Comparison of ENCODE assay signal across 31 mouse cellular contexts in genomic region chr2:28603542-28603941, GRCm38 (mm10). TPM values are rescaled to one million over a fixed set of nuclear protein-coding genes. Genes with fewer than 3 reads are reported as not detected.
DNase-seq lines count a peak whose midpoint lies in the region; ATAC-seq and TF ChIP-seq lines count a peak whose summit lies in the region.
"Had no signal": no experiment of that assay in that cellular context is flagged by ENCODE, and none has a peak within 500 bp of the region (broad histone marks: within the 10 kb centered on the region; RNA-seq: fewer than 3 reads in every experiment).

No protein-coding gene starts in this region.

- no peaks in the 10 kb centered on the region for H3K9me3 ChIP-seq in MEL (replicated peaks; ENCODE audit: insufficient read depth, low read length)
- H3K9me3 ChIP-seq in liver, embryonic 12.5 days (replicated peaks), result no peaks in the 10 kb centered on the region
- no peaks in the 10 kb centered on the region for H3K9me3 ChIP-seq in liver, embryonic 15.5 days (replicated peaks)
- H3K9me3 ChIP-seq: forebrain, embryonic 10.5 days; forebrain, embryonic 13.5 days; G1E; heart, embryonic 10.5 days; heart, embryonic 13.5 days; hindbrain, embryonic 10.5 days had no signal

- H3K27ac ChIP-seq in MEL (ENCODE audit: control insufficient read depth, low read depth, low read length), result peak overlapping the region; percentile 94
- peak overlapping the region; percentile 96 for H3K27ac ChIP-seq in liver, embryonic 12.5 days
- peak overlapping the region; percentile 94 for H3K27ac ChIP-seq in liver, embryonic 15.5 days (replicated peaks)
- H3K27ac ChIP-seq: forebrain, embryonic 13.5 days; heart, adult 2 months; heart, embryonic 13.5 days; hindbrain, embryonic 14.5 days; hindbrain, postnatal 0 days had no signal

- peaks cover 39 to 79% of the 10 kb centered on the region in 2 experiments for H3K4me1 ChIP-seq in MEL (ENCODE audit: control insufficient read depth in 1 of 2, insufficient read depth in 2 of 2, low read length in 2 of 2)
- peaks cover 93% of the 10 kb centered on the region for H3K4me1 ChIP-seq in liver, embryonic 12.5 days
- peaks cover 93% of the 10 kb centered on the region for H3K4me1 ChIP-seq in liver, embryonic 15.5 days (replicated peaks)
- H3K4me1 ChIP-seq: forebrain, embryonic 13.5 days had no signal

- WGBS in liver, embryonic 12.5 days (ENCODE audit: insufficient replicate concordance), result 49% methylated on average over 5 of the region's 5 CpGs
- WGBS in liver, embryonic 15.5 days (ENCODE audit: insufficient replicate concordance), result 35% methylated on average over 5 of the region's 5 CpGs

- H3K36me3 ChIP-seq in MEL (ENCODE audit: control insufficient read depth in 1 of 2, insufficient read depth in 2 of 2, low read length in 2 of 2), result peaks cover 0 to 76% of the 10 kb centered on the region in 2 experiments; a peak in 3 of 4 replicates
- H3K36me3 ChIP-seq in liver, embryonic 12.5 days, result peaks cover 11% of the 10 kb centered on the region
- peaks cover 7% of the 10 kb centered on the region for H3K36me3 ChIP-seq in liver, embryonic 15.5 days (replicated peaks)
- H3K36me3 ChIP-seq: forebrain, embryonic 10.5 days; heart, embryonic 10.5 days; heart, embryonic 13.5 days; hindbrain, embryonic 10.5 days had no signal

- peak overlapping the region; percentile 33 for H3K9ac ChIP-seq in MEL (ENCODE audit: control insufficient read depth, low read depth, low read length, poor library complexity, severe bottlenecking)
- H3K9ac ChIP-seq in liver, embryonic 12.5 days, result peak overlapping the region; percentile 83
- H3K9ac ChIP-seq in liver, embryonic 15.5 days, result 0 out of 2 replicates have a peak overlapping the region, but pooled peaks have one; percentile 35
- H3K9ac ChIP-seq: forebrain, embryonic 13.5 days; heart, embryonic 13.5 days; hindbrain, embryonic 14.5 days had no signal

- no peak for TF ChIP-seq RAD21 in MEL (IDR thresholded peaks at IDR 0.05; ENCODE audit: low read depth, low read length)

- intact Hi-C loops in heart, postnatal 25 days (cut with DNase I), result no loop called here

- H3K4me2 ChIP-seq in liver, embryonic 12.5 days, result no peak overlapping the region
- no peak overlapping the region for H3K4me2 ChIP-seq in liver, embryonic 15.5 days
- H3K4me2 ChIP-seq: forebrain, embryonic 13.5 days; heart, embryonic 13.5 days; hindbrain, embryonic 14.5 days had no signal

- DNase-seq in MEL (ENCODE audit: low read depth, low spot score), result peak; percentile 70
- no peak for DNase-seq in heart, postnatal 25 days (ENCODE audit: low spot score)
- DNase-seq in urinary bladder, adult 2 months (ENCODE audit: low spot score), result no peak
- no peak for DNase-seq in spleen, adult 12 weeks (ENCODE audit: low spot score)
- DNase-seq: adrenal gland, adult 8-10 months; adrenal gland, postnatal 25 days; B cell, adult 2 months; cerebellum, adult 18-20 months; cerebellum, adult 9-10 months; cerebellum, postnatal 14 days; gastrocnemius, postnatal 10 days; gastrocnemius, postnatal 36 days; heart, adult 2 months; heart, postnatal 36 days had no signal

- ATAC-seq in liver, embryonic 12.5 days, result no peak
- no peak for ATAC-seq in liver, embryonic 15.5 days (ENCODE audit: insufficient read depth)
- ATAC-seq: forebrain, embryonic 13.5 days; forebrain, embryonic 16.5 days; hindbrain, postnatal 0 days; inflammation-experienced regulatory T-cells, adult 6 months had no signal

- H3K27me3 ChIP-seq in MEL (ENCODE audit: control insufficient read depth in 1 of 2, insufficient read depth in 2 of 2, low read length in 2 of 2), result no peaks in the 10 kb centered on the region
- no peaks in the 10 kb centered on the region for H3K27me3 ChIP-seq in liver, embryonic 12.5 days (replicated peaks)
- H3K27me3 ChIP-seq in liver, embryonic 15.5 days, result no peaks in the 10 kb centered on the region
- H3K27me3 ChIP-seq: forebrain, embryonic 13.5 days; heart, embryonic 13.5 days had no signal

- H3K79me2 ChIP-seq in MEL (ENCODE audit: control insufficient read depth, insufficient read depth, low read length, poor library complexity), result peaks cover 2% of the 10 kb centered on the region; the same call in 1 of the 2 replicates

- peak; percentile 55 to 86 for TF ChIP-seq EP300 in MEL (IDR thresholded peaks at IDR 0.05; ENCODE audit: low read depth in 1 of 2, low read length in 2 of 2)

- TF ChIP-seq POLR2A in MEL (IDR thresholded peaks at IDR 0.05; ENCODE audit: control insufficient read depth in 1 of 2, insufficient read depth in 1 of 2, low read depth in 1 of 2, low read length in 2 of 2, poor library complexity in 1 of 2), result peak in 1 of 2 experiments; percentile 25; a peak in 2 of 4 replicates

- TF ChIP-seq CTCF in MEL (IDR thresholded peaks at IDR 0.05 in 2 of 3, conservative IDR thresholded peaks at IDR 0.05 in 1 of 3; ENCODE audit: control insufficient read depth in 1 of 3, insufficient read depth in 1 of 3, low read depth in 2 of 3, low read length in 3 of 3, poor library complexity in 1 of 3, severe bottlenecking in 1 of 3), result no peak

- no peak overlapping the region for H3K4me3 ChIP-seq in MEL (ENCODE audit: control insufficient read depth in 1 of 2, insufficient read depth in 1 of 2, low read depth in 2 of 2, low read length in 2 of 2)
- H3K4me3 ChIP-seq in liver, embryonic 12.5 days, result no peak overlapping the region
- no peak overlapping the region for H3K4me3 ChIP-seq in liver, embryonic 15.5 days (replicated peaks)
- H3K4me3 ChIP-seq: forebrain, embryonic 10.5 days; forebrain, embryonic 13.5 days; heart, adult 2 months; heart, embryonic 10.5 days; heart, embryonic 13.5 days; hindbrain, embryonic 10.5 days had no signal

TF ChIP-seq in MEL, 35 proteins besides CTCF, POLR2A, EP300 and RAD21 (continues in another document):
- TF ChIP-seq ZNF384 (IDR thresholded peaks at IDR 0.05; ENCODE audit: low read depth, low read length) (no peak; the same call in 1 of the 2 replicates), TBP (IDR thresholded peaks at IDR 0.05; ENCODE audit: low read depth, low read length) (peak; percentile 58; the same call in 1 of the 2 replicates), ELF1 (IDR thresholded peaks at IDR 0.05; ENCODE audit: low read depth, low read length) (no peak), ZMIZ1 (IDR thresholded peaks at IDR 0.05; ENCODE audit: low read depth, low read length) (no peak), NELFE (IDR thresholded peaks at IDR 0.05; ENCODE audit: low read depth, low read length) (no peak), ZKSCAN1 (IDR thresholded peaks at IDR 0.05; ENCODE audit: low read depth, low read length) (no peak), NRF1 (IDR thresholded peaks at IDR 0.05; ENCODE audit: insufficient read depth, low read depth, low read length, poor library complexity, severe bottlenecking) (no peak), HCFC1 (IDR thresholded peaks at IDR 0.05; ENCODE audit: low read depth, low read length) (no peak), TCF12 (IDR thresholded peaks at IDR 0.05; ENCODE audit: low read depth, low read length) (peak; percentile 79), MYB (IDR thresholded peaks at IDR 0.05; ENCODE audit: low read depth, low read length) (no peak), USF1 (IDR thresholded peaks at IDR 0.05; ENCODE audit: low read depth, low read length) (no peak), ZC3H11A (IDR thresholded peaks at IDR 0.05; ENCODE audit: low read depth, low read length) (no peak), USF2 (IDR thresholded peaks at IDR 0.05; ENCODE audit: borderline replicate concordance in 1 of 2, insufficient read depth in 1 of 2, low read depth in 1 of 2, low read length in 2 of 2) (no peak), MAZ (IDR thresholded peaks at IDR 0.05; ENCODE audit: low read depth, low read length) (peak; percentile 77), JUND (IDR thresholded peaks at IDR 0.05; ENCODE audit: low read depth, low read length) (peak; percentile 97), MAFK (IDR thresholded peaks at IDR 0.05; ENCODE audit: borderline replicate concordance, low read depth, low read length) (no peak), TAL1 (IDR thresholded peaks at IDR 0.05; ENCODE audit: low read length) (no peak), CHD1 (IDR thresholded peaks at IDR 0.05; ENCODE audit: low read depth, low read length) (no peak)

RNA-seq across cellular contexts. Expression of gene Gfi1b, which starts 18.2 kb away (rescaled TPM):
- 75.1 and 82.9 TPM in 2 replicates for total RNA-seq in MEL (2012; rRNA removed)
- polyA plus RNA-seq in MEL (2012; ENCODE audit: insufficient read depth in 1 of 2, insufficient read length in 2 of 2, low read depth in 1 of 2, low replicate concordance in 2 of 2, missing spikeins in 1 of 2), result 100 to 1,000 TPM; 194 to 277 TPM
- 117 and 121 TPM in 2 replicates for polyA plus RNA-seq in liver, embryonic 12.5 days (2016; fragmentation: Nextera tagmentation; extraction: Ambion mirVana)
- 88.2 and 91.9 TPM in 2 replicates for polyA plus RNA-seq in liver, embryonic 15.5 days (2015; fragmentation: Nextera tagmentation; extraction: Ambion mirVana)
- total RNA-seq in heart, postnatal 25 days (2021), result not detected
- 0.10 and 0.16 TPM in 2 replicates for polyA plus RNA-seq in urinary bladder, adult 2 months (2012; rRNA removed)
- total RNA-seq: adrenal gland, adult 8-10 months; adrenal gland, postnatal 25 days; gastrocnemius, adult 18-20 months; gastrocnemius, postnatal 36 days; heart, adult 2 months; heart, postnatal 36 days; hindbrain, postnatal 0 days had no signal
- polyA plus RNA-seq: forebrain, embryonic 16.5 days; hindbrain, embryonic 14.5 days; hindbrain, postnatal 0 days; inflammation-experienced regulatory T-cells, adult 6 months had no signal

RNA-seq across cellular contexts. Expression of gene Gtf3c5, which starts 20.0 kb away (rescaled TPM):
- 20.3 and 22.5 TPM in 2 replicates for total RNA-seq in MEL (2012; rRNA removed)
- polyA plus RNA-seq in MEL (2012; ENCODE audit: insufficient read depth in 1 of 2, insufficient read length in 2 of 2, low read depth in 1 of 2, low replicate concordance in 2 of 2, missing spikeins in 1 of 2), result 10 to 100 TPM in 1 of 2 experiments, not detected in 1; 50.2 TPM
- 24.9 and 26.3 TPM in 2 replicates for polyA plus RNA-seq in liver, embryonic 12.5 days (2016; fragmentation: Nextera tagmentation; extraction: Ambion mirVana)
- polyA plus RNA-seq in liver, embryonic 15.5 days (2015; fragmentation: Nextera tagmentation; extraction: Ambion mirVana), result 12.6 and 14.3 TPM in 2 replicates
- total RNA-seq in heart, postnatal 25 days (2021), result 10 to 100 TPM; 11.5 to 11.6 TPM
- polyA plus RNA-seq in urinary bladder, adult 2 months (2012; rRNA removed), result 21.3 and 21.7 TPM in 2 replicates

RNA-seq across cellular contexts. Expression of gene Tsc1, which starts 37.5 kb away (rescaled TPM):
- 7.5 and 8.0 TPM in 2 replicates for total RNA-seq in MEL (2012; rRNA removed)
- 10 to 100 TPM in 1 of 2 experiments, not detected in 1; 16.4 TPM for polyA plus RNA-seq in MEL (2012; ENCODE audit: insufficient read depth in 1 of 2, insufficient read length in 2 of 2, low read depth in 1 of 2, low replicate concordance in 2 of 2, missing spikeins in 1 of 2)
- 12.5 and 13.6 TPM in 2 replicates for polyA plus RNA-seq in liver, embryonic 12.5 days (2016; fragmentation: Nextera tagmentation; extraction: Ambion mirVana)
- polyA plus RNA-seq in liver, embryonic 15.5 days (2015; fragmentation: Nextera tagmentation; extraction: Ambion mirVana), result 8.9 and 10.0 TPM in 2 replicates
- total RNA-seq in heart, postnatal 25 days (2021), result 10 to 100 TPM; 23.5 to 24.7 TPM
- 11.3 and 13.6 TPM in 2 replicates for polyA plus RNA-seq in urinary bladder, adult 2 months (2012; rRNA removed)

RNA-seq across cellular contexts. Expression of gene Cel, which starts 40.3 kb away (rescaled TPM):
- total RNA-seq in MEL (2012; rRNA removed), result not detected in 2 replicates
- not detected for polyA plus RNA-seq in MEL (2012; ENCODE audit: insufficient read depth in 1 of 2, insufficient read length in 2 of 2, low read depth in 1 of 2, low replicate concordance in 2 of 2, missing spikeins in 1 of 2)
- not detected in 2 replicates for polyA plus RNA-seq in liver, embryonic 12.5 days (2016; fragmentation: Nextera tagmentation; extraction: Ambion mirVana)
- polyA plus RNA-seq in liver, embryonic 15.5 days (2015; fragmentation: Nextera tagmentation; extraction: Ambion mirVana), result 0.45 and 5.1 TPM in 2 replicates
- not detected for total RNA-seq in heart, postnatal 25 days (2021)
- 0.07 and 0.44 TPM in 2 replicates for polyA plus RNA-seq in urinary bladder, adult 2 months (2012; rRNA removed)
- total RNA-seq: adrenal gland, adult 8-10 months; CH12.LX; G1E; gastrocnemius, postnatal 10 days; gastrocnemius, postnatal 36 days; granulocyte monocyte progenitor cell, adult 5-6 weeks; heart, adult 2 months; heart, postnatal 36 days; hindbrain, postnatal 0 days had no signal
- polyA plus RNA-seq: embryonic facial prominence, embryonic 11.5 days; embryonic facial prominence, embryonic 14.5 days; forebrain, embryonic 10.5 days; forebrain, embryonic 13.5 days; forebrain, embryonic 16.5 days; G1E; heart, adult 2 months; heart, embryonic 10.5 days; heart, embryonic 13.5 days; hindbrain, embryonic 10.5 days; hindbrain, embryonic 14.5 days; hindbrain, postnatal 0 days; inflammation-experienced regulatory T-cells, adult 6 months had no signal

Comparison
In these comparisons a context has a peak if more than half of its experiments do, and no peak if none do; other contexts are left out.
1. H3K9ac ChIP-seq: peak in every context shown above with its lines; median percentile 83 in liver, embryonic 12.5 days; 35 in liver, embryonic 15.5 days; 33 in MEL.
2. RNA of gene Gfi1b, which starts 18.2 kb away (polyA plus RNA-seq): 194 to 277 TPM in MEL, 117 to 121 TPM in liver, embryonic 12.5 days and 88.2 to 91.9 TPM in liver, embryonic 15.5 days; 0.10 to 0.16 TPM in urinary bladder, adult 2 months; every median in the first group is over 10 times any median in the second.
3. Peak in every context shown above with its lines, with median percentiles within 50 percentile points of each other: H3K27ac ChIP-seq.